Mouse (Mus musculus): ENCODE data around the gene Gli1. TPM values are rescaled to one million over a fixed set of nuclear protein-coding genes. Genes with fewer than 3 reads are reported as not detected.
A peak's percentile ranks its signal among the peaks of the same experiment; 100 is the strongest.

The Gli1 gene
- polyA plus RNA-seq, 1 experiment from 2014 or later: 0.04 TPM

DNA sequence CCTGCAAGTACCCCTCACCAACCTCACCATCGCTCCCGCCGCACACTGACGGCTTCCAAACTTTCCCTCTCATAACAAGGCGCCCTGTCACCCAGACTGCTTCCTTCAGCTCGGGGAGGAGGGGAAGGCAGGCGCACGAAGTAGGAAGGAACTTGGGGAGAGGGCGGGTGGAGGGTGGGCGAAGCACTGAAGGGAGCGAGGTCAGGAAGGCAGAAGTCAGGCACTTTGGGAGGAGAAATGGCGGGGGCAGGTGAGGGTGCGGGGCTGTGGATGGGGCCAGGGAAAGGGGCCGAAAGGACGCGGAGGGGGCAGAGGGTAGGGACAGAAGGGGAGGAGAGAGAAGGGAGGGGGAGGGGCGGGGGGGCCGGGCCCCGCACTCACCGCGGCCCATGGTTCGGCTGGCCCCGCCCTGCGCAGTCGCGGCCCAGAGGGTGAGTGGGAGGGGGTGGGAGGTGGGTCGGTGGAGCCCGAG lies 53.4 kb downstream of the Gli1 start:
- ATAC-seq (peak; percentile 7), DNase-seq (no peak)
- H3K27me3 ChIP-seq (ENCODE audit: insufficient read depth, low read length): no peaks in the 10 kb centered on the region
- peak overlapping the region; percentile 99 for H3K27ac ChIP-seq (ENCODE audit: low read depth)
- WGBS (ENCODE audit: insufficient replicate concordance): 1% methylated on average over 21 of the region's 28 CpGs
- H3K4me3 ChIP-seq (ENCODE audit: low read depth, low read length): peak overlapping the region; percentile 76
- TF ChIP-seq EP300 (IDR thresholded peaks at IDR 0.05; ENCODE audit: low read depth) (no peak), CTCF (IDR thresholded peaks at IDR 0.05; ENCODE audit: low read depth) (no peak)
- H3K4me2 ChIP-seq (ENCODE audit: low read depth, low read length): peak overlapping the region; percentile 91
- peaks cover 46% of the 10 kb centered on the region for H3K4me1 ChIP-seq (ENCODE audit: insufficient read depth)
- peaks cover 46% of the 10 kb centered on the region for H3K36me3 ChIP-seq (replicated peaks; ENCODE audit: insufficient read depth, low read length)
- H3K9ac ChIP-seq (replicated peaks): peak overlapping the region; percentile 72
- no peaks in the 10 kb centered on the region for H3K9me3 ChIP-seq (ENCODE audit: low read length)

DNA sequence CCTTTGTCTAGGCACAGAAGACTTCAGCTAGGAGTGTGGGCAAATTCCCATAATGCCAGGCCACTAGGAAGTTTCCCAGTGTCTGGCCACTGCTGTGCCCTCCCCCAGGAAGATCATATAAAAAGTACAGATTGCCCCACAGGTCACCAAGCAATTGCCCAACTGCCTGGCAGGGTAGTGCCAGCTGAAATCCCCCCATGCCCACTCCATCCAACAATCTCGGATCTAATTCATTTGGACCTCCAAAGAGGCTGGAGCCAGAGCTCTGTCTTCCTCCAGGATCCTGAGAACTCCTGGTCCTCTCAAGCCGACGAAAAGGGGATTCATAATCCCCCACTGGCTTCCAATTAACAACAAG lies 53.9 kb downstream of the Gli1 start:
- peaks cover 45% of the 10 kb centered on the region for H3K36me3 ChIP-seq (replicated peaks; ENCODE audit: insufficient read depth, low read length)

DNA sequence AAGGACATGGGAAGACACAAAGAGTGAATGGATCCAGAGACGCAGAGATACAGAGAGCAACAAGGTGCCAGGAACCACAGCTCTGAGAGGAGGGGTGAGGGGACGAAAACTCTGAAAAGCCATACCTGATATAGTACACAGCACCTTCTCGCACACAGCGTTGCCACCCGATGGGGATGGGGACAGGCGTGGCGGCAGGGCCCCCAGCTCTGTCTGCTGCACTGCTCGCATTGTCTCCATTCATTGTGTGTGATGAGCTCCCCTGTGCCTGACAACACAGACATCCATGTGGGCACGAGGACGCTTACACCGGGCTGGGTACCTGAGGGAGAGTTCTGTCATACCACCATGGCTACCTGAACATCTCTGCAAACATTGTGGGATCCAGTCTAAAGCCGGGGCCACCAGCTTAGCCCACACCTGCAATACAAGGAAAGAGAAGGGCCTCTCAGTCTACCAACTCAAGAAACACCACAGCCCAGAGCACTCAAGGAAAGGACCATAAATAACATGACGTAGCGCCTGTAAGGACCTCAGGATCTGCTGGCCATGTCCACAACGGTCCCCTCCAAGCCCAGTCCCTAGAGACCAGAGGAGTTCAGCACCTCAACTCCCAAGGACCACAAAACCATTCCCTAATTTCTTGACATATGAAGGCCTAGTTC lies 54.4 kb downstream of the Gli1 start:
- ATAC-seq (no peak), DNase-seq (no peak)
- no peak for TF ChIP-seq EP300 (IDR thresholded peaks at IDR 0.05; ENCODE audit: low read depth)
- no peaks in the 10 kb centered on the region for H3K9me3 ChIP-seq (ENCODE audit: low read length)
- H3K4me3 ChIP-seq (ENCODE audit: low read depth, low read length): peak overlapping the region; percentile 76
- peak overlapping the region; percentile 91 for H3K4me2 ChIP-seq (ENCODE audit: low read depth, low read length)
- H3K4me1 ChIP-seq (ENCODE audit: insufficient read depth): peaks cover 36% of the 10 kb centered on the region
- H3K27me3 ChIP-seq (ENCODE audit: insufficient read depth, low read length): no peaks in the 10 kb centered on the region
- WGBS (ENCODE audit: insufficient replicate concordance): 62% methylated on average over 15 of the region's 15 CpGs
- H3K36me3 ChIP-seq (replicated peaks; ENCODE audit: insufficient read depth, low read length): peaks cover 49% of the 10 kb centered on the region
- H3K27ac ChIP-seq (ENCODE audit: low read depth): peak overlapping the region; percentile 99
- peak overlapping the region; percentile 72 for H3K9ac ChIP-seq (replicated peaks)

More for the DNA sequence above, 53.9 kb downstream of the Gli1 start:
- Histone ChIP-seq H3K9me3 (ENCODE audit: low read length) (no peaks in the 10 kb centered on the region), H3K4me2 (ENCODE audit: low read depth, low read length) (peak overlapping the region; percentile 91), H3K27ac (ENCODE audit: low read depth) (peak overlapping the region; percentile 99), H3K9ac (replicated peaks) (peak overlapping the region; percentile 72), H3K4me3 (ENCODE audit: low read depth, low read length) (peak overlapping the region; percentile 76), H3K4me1 (ENCODE audit: insufficient read depth) (peaks cover 42% of the 10 kb centered on the region), H3K27me3 (ENCODE audit: insufficient read depth, low read length) (no peaks in the 10 kb centered on the region)
- no peak for ATAC-seq
- DNase-seq: no peak
- 0% methylated on average over 3 of the region's 3 CpGs for WGBS (ENCODE audit: insufficient replicate concordance)
- no peak for TF ChIP-seq CTCF (IDR thresholded peaks at IDR 0.05; ENCODE audit: low read depth)
- no peak for TF ChIP-seq EP300 (IDR thresholded peaks at IDR 0.05; ENCODE audit: low read depth)

DNA sequence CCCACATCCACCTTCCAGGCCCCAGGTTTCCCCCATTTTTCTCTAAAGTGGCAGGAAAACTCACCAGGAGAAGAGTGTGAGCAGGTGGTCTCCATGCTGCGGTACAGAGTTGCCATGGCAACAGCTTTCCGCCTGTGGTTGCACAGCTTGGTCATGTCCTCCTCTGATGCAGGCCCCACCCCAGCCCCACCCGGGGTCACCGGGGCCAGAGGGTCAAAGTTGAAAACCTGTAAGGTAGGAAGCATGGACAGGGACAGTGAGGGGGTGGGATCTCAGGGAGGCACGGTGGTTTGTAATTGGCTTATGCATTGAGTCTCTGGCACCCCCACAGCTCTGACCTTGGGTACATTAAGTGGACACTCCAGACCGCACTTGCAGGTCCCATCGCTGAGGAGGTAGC lies 55.0 kb downstream of the Gli1 start:
- DNase-seq: no peak
- Histone ChIP-seq H3K4me1 (ENCODE audit: insufficient read depth) (peaks cover 30% of the 10 kb centered on the region), H3K27me3 (ENCODE audit: insufficient read depth, low read length) (no peaks in the 10 kb centered on the region), H3K4me3 (ENCODE audit: low read depth, low read length) (peak overlapping the region; percentile 76; the same call in 1 of the 2 replicates), H3K4me2 (ENCODE audit: low read depth, low read length) (peak overlapping the region; percentile 91), H3K9me3 (ENCODE audit: low read length) (no peaks in the 10 kb centered on the region), H3K9ac (replicated peaks) (peak overlapping the region; percentile 72; the same call in 1 of the 2 replicates), H3K36me3 (replicated peaks; ENCODE audit: insufficient read depth, low read length) (peaks cover 55% of the 10 kb centered on the region), H3K27ac (ENCODE audit: low read depth) (peak overlapping the region; percentile 99; the same call in 1 of the 2 replicates)
- ATAC-seq: no peak
- TF ChIP-seq CTCF (IDR thresholded peaks at IDR 0.05; ENCODE audit: low read depth) (no peak), EP300 (IDR thresholded peaks at IDR 0.05; ENCODE audit: low read depth) (no peak)
- 52% methylated on average over 7 of the region's 7 CpGs for WGBS (ENCODE audit: insufficient replicate concordance)

DNA sequence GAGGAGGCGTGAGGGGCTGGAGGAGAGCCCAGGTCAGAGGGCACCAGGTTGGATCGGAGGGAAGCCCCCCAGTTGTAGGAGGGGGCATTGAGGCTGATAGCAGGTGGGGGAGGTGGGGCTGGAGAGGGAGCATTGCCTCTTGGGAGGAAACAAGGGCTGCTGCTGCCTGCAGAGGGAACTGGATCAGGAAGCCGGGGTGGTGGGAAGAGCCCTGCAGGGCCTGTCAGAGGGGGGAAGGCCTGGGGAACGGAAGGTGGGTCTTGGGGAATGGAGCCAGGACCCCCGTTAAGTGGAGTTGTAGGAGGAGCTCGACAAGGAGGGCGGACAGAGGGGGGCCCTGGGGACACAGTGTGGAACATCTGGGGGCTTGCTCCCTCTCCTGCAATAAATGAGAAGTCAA lies 55.6 kb downstream of the Gli1 start:
- Histone ChIP-seq H3K36me3 (replicated peaks; ENCODE audit: insufficient read depth, low read length) (peaks cover 61% of the 10 kb centered on the region), H3K9me3 (ENCODE audit: low read length) (no peaks in the 10 kb centered on the region), H3K9ac (replicated peaks) (no peak overlapping the region), H3K27me3 (ENCODE audit: insufficient read depth, low read length) (no peaks in the 10 kb centered on the region), H3K4me1 (ENCODE audit: insufficient read depth) (peaks cover 26% of the 10 kb centered on the region), H3K4me2 (ENCODE audit: low read depth, low read length) (peak overlapping the region; percentile 91; the same call in 1 of the 2 replicates), H3K27ac (ENCODE audit: low read depth) (no peak overlapping the region), H3K4me3 (ENCODE audit: low read depth, low read length) (no peak overlapping the region)
- DNase-seq (no peak), ATAC-seq (no peak)
- TF ChIP-seq EP300 (IDR thresholded peaks at IDR 0.05; ENCODE audit: low read depth): no peak
- no peak for TF ChIP-seq CTCF (IDR thresholded peaks at IDR 0.05; ENCODE audit: low read depth)
- WGBS (ENCODE audit: insufficient replicate concordance): 83% methylated on average over 7 of the region's 7 CpGs

DNA sequence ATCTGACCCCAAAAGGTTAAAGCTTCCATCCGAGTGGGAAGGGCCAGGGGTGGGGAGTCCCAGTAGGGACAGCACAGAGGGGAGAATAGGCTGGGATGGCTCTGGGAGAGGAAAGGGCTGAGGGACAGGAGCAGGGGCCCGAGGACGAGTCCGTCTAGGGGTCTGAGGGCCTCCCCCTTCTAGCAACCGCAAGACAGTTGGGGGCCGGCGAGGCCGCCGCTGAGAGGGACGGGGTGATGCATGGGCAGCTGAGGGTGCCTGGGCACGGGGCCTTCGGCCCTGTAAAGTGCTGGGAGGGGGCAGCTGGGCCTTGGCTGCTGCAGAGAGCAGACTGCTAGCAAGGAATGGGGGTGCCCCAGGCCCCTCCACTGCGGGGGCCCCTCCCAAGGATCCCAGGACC lies 56.1 kb downstream of the Gli1 start:
- Histone ChIP-seq H3K4me3 (ENCODE audit: low read depth, low read length) (no peak overlapping the region), H3K9me3 (ENCODE audit: low read length) (no peaks in the 10 kb centered on the region), H3K27me3 (ENCODE audit: insufficient read depth, low read length) (no peaks in the 10 kb centered on the region), H3K9ac (replicated peaks) (no peak overlapping the region), H3K4me2 (ENCODE audit: low read depth, low read length) (no peak overlapping the region), H3K36me3 (replicated peaks; ENCODE audit: insufficient read depth, low read length) (peaks cover 65% of the 10 kb centered on the region), H3K4me1 (ENCODE audit: insufficient read depth) (peaks cover 26% of the 10 kb centered on the region), H3K27ac (ENCODE audit: low read depth) (no peak overlapping the region)
- TF ChIP-seq EP300 (IDR thresholded peaks at IDR 0.05; ENCODE audit: low read depth) (no peak), CTCF (IDR thresholded peaks at IDR 0.05; ENCODE audit: low read depth) (no peak)
- 71% methylated on average over 11 of the region's 13 CpGs for WGBS (ENCODE audit: insufficient replicate concordance)
- DNase-seq (no peak), ATAC-seq (no peak)

Data from liver, postnatal 0 days (tissue).